Mouse (Mus musculus): ENCODE measurements around the gene Ier5.

DNA sequence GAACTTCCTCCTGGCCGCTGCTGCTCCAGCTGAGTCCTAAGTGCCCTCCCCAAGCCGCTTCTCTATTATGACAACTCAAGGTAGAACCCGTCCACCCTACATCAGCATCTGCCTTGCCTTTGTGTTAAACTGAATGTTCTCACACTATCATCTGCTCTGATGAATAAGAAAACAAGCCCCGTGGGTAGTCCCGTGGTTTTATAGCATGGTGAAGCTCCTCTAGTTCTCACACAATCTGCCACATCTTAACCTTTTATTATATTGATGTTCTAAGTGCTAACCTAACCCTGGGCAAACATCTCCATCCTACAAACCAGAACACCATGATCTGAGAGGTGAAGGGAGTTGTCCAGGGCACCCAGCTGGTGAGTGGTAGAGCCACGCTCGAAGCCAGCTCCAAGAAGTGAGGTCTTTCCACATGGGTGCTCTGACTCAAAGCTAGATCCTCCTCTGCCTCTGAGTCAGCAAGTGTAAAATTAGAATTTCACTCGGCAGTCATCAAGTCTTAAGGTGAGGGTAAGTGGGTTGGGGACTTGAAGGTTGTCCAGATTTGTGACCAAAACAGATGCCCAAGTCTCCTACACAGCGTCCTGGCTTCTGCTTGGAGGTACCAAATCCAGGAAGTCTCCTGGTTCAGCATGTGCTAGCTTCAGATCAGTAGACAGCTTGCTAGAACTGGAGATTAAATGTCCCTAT, 48.4 kb downstream of the Ier5 start:
- TF ChIP-seq CTCF (IDR thresholded peaks at IDR 0.05): no peak
- no peak for TF ChIP-seq POLR2A (IDR thresholded peaks at IDR 0.05; ENCODE audit: insufficient read depth, low read depth, low read length)
- no peak for TF ChIP-seq EP300 (IDR thresholded peaks at IDR 0.05; ENCODE audit: insufficient read depth, low read depth, low read length)
